Mouse (Mus musculus) B cell, adult 67 days (primary cell): ENCODE data around the gene Nfs1. TPM values are rescaled to one million over a fixed set of nuclear protein-coding genes. Genes with fewer than 3 reads are reported as not detected.

Experiments
- total RNA-seq, 2 experiments: library from RNA; stranded (reverse); gene quantifications; 4 replicates each; pipeline ENCODE4 v1.2.4; 2023

Nfs1 gene
- total RNA-seq = 10 to 100 TPM; 38.8 to 40.7 TPM

GRCm38 (mm10) chr2:156143953-156144724, at the start of gene Nfs1, which contains the start of gene Romo1:
Nfs1 (minus strand) TSS chr2:156144186.
Romo1 (plus strand) TSS chr2:156144039.

GRCm38 (mm10) chr2:156180094-156180821, 36.3 kb upstream of the Nfs1 start, which contains the start of gene Rbm39:
Rbm39 (minus strand) TSS chr2:156180238.

GRCm38 (mm10) chr2:156126992-156127391, 17.0 kb downstream of the Nfs1 start, which contains the start of gene Gm28036:
Gm28036 (minus strand) TSS chr2:156127092.

GRCm38 (mm10) chr2:156111358-156112079, 32.5 kb downstream of the Nfs1 start, which contains the start of the genes Cpne1 and Rbm12:
Cpne1 (minus strand) TSS chr2:156111965.
Rbm12 (minus strand) TSS chr2:156111978.

Other genes with a start within 250 kb of the Nfs1 start
- gene Uqcc1, start 213.9 kb downstream of the Nfs1 start, total RNA-seq = 10 to 100 TPM; 35.4 to 40.9 TPM
- not detected for gene Gm15557, start 203.5 kb downstream of the Nfs1 start, total RNA-seq
- gene Gdf5, start 198.8 kb downstream of the Nfs1 start, total RNA-seq = not detected
- 10 to 100 TPM; 65.6 to 75.0 TPM for gene Cep250, start 187.7 kb downstream of the Nfs1 start, total RNA-seq
- gene 6430550D23Rik, start 136.2 kb downstream of the Nfs1 start, total RNA-seq = 1 to 10 TPM in 1 of 2 experiments, under 1 TPM in 1; 0.78 to 1.7 TPM
- 100 to 1,000 TPM in 1 of 2 experiments, 10 to 100 TPM in 1; 89.9 to 105 TPM for gene Ergic3, start 136.1 kb downstream of the Nfs1 start, total RNA-seq
- not detected for gene Fer1l4, start 91.2 kb downstream of the Nfs1 start, total RNA-seq
- gene Spag4, start 79.0 kb downstream of the Nfs1 start, total RNA-seq = 1 to 10 TPM; 4.9 to 5.0 TPM
- 10 to 100 TPM; 68.4 to 75.3 TPM for gene Cpne1, start 32.2 kb downstream of the Nfs1 start, total RNA-seq
- 10 to 100 TPM; 36.8 to 44.8 TPM for gene Rbm12, start 32.2 kb downstream of the Nfs1 start, total RNA-seq
- 10 to 100 TPM; 28.3 to 34.8 TPM for gene Gm28036, start 17.1 kb downstream of the Nfs1 start, total RNA-seq
- 10 to 100 TPM; 64.2 to 91.4 TPM for gene Romo1, start 147 bp downstream of the Nfs1 start, total RNA-seq
- gene Rbm39, start 36.1 kb upstream of the Nfs1 start, total RNA-seq = 1,000 to 10,000 TPM; 1,897 to 2,007 TPM
- 10 to 100 TPM; 73.2 to 81.1 TPM for gene Phf20, start 52.3 kb upstream of the Nfs1 start, total RNA-seq
- 10 to 100 TPM in 1 of 2 experiments, 1 to 10 TPM in 1; 6.0 to 11.6 TPM for gene Cnbd2, start 168.1 kb upstream of the Nfs1 start, total RNA-seq
- gene Scand1, start 168.5 kb upstream of the Nfs1 start, total RNA-seq = 100 to 1,000 TPM; 123 to 130 TPM